Mouse (Mus musculus) megakaryocyte-erythroid progenitor cell, adult 5 weeks (primary cell): ENCODE results near the gene Cyp51. TPM values are rescaled to one million over a fixed set of nuclear protein-coding genes. Genes with fewer than 3 reads are reported as not detected.

Experiments used
- polyA plus RNA-seq: library from polyadenylated mRNA; stranded (reverse); fragments of >175 nt; gene quantifications from 2 replicates; pipeline ENCODE4 v1.2.3, GENCODE M21; 2012

The Cyp51 gene
- 10.8 and 14.6 TPM in 2 replicates for polyA plus RNA-seq

GRCm38 (mm10) chr5:4104341-4105040, at the start of gene Cyp51:
Gene Cyp51 (minus strand): TSS chr5:4104746.

Other genes with a start within 250 kb of the Cyp51 start
- gene Mterf1a, start 210.8 kb downstream of the Cyp51 start, polyA plus RNA-seq = 0.28 and 0.36 TPM in 2 replicates
- gene Akap9, start 176.7 kb downstream of the Cyp51 start, polyA plus RNA-seq = 25.8 and 39.1 TPM in 2 replicates
- gene Mterf1b, start 87.6 kb upstream of the Cyp51 start, polyA plus RNA-seq = 0.16 TPM in 1 of 2 replicates, not detected in the other